Mouse (Mus musculus): ENCODE data around the gene Usp2.

The Usp2 gene

DNA sequence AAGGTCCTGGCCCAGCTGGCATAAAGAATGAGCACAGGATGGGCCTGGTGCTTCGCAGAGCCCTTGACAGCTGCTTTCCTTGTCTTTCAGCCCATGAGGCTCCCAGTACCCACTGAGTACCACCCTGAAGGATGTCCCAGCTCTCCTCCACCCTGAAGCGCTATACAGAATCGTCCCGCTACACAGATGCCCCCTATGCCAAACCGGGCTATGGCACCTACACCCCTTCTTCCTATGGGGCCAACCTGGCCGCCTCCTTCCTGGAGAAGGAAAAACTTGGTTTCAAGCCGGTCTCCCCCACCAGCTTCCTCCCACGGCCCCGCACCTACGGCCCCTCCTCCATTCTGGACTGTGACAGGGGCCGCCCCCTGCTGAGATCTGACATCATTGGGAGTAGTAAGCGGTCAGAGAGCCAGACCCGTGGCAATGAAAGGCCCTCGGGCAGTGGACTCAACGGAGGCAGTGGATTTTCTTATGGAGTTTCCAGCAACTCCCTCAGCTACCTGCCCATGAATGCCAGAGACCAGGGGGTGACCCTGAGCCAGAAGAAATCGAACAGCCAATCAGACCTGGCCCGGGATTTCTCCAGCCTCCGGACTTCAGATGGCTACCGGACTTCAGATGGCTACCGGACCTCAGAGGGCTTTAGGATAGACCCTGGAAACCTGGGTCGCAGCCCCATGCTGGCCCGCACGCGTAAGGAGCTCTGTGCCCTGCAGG, 8.6 kb downstream of the Usp2 start:
- DNase-seq (ENCODE audit: low spot score in 2 of 2) = no peak

DNA sequence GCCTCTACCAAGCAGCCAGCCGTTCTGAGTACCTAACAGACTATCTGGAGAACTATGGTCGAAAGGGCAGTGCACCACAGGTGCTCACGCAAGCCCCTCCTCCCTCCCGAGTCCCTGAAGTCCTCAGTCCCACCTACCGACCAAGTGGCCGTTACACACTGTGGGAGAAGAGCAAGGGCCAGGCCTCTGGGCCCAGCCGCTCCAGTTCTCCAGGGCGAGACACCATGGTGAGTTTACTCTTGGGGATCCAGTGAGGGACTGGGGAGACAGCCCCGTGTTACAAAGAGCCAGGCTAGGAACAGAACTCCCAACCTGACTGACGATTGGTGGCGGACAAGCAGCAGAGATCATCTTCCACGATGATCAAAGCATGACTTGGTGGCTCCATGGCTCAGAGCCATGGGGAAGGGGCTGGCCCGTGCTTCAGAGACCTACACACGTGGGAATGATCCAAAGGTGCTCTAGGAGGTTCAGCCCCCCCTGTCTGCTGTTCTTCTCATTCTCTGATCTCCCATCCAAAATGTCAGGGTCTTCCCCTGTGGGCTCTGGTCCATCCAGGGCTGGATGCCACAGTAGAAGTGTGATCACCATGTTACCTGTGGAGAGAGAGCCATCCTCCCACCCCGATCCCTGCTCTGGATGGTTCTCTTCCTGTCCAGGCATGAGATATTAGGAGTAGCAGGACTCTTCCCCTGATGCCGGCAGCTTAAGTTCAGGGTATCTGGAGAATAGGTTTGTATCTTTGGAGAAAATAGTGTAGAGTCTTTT, 9.4 kb downstream of the Usp2 start:
- no peak for DNase-seq (ENCODE audit: low spot score in 2 of 2)

DNA sequence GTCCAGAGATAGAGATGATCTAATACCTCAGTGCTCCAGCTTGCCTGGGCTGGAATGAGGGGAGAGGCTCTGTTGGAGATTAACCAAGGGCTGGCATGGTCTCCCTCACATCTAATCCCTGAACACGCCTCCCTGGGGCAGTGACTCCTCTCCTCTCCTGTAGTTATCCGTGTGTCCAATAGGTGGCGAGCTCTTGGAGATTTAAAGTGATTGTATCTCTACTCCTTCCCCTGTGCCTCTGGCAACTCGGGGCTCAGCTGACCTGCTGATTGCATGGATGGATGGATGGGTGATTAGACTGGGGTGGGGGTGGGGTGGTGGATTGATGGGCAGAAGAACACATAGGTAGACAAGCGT, 9.9 kb downstream of the Usp2 start:
- peak; percentile 37 to 59 for DNase-seq (ENCODE audit: low spot score in 2 of 2)

DNA sequence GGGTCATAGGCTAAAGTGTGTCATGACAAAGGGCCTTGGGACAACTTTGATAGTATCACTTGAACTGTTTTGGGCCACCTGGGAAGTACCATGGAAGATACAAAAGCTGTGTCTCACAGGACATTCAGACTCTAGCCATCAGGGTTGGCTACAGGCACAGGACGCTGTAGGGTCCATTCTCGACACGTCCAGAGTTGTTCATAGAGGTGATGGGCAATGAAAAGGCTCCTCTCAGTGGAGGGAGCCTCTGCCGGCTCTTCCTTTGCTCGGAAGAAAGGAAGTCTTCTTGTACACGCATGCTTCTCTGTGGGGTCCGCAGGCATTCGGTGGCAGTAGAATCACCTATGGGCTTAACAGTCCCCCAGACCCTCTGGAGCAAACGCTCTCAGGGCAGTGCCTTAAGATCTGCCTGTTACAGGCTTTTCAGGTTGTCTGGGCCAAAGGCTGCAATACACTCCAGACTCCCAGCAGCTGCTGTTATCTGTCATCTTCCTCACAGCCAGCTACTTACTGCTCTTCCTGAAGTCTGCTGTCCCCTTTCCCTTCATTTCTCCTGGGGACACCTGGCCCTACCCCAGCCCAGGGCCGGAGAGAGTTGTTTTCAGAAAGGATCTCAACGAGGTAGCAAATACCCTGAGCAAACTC, 10.6 kb downstream of the Usp2 start:
- DNase-seq (ENCODE audit: low spot score in 2 of 2) = no peak

DNA sequence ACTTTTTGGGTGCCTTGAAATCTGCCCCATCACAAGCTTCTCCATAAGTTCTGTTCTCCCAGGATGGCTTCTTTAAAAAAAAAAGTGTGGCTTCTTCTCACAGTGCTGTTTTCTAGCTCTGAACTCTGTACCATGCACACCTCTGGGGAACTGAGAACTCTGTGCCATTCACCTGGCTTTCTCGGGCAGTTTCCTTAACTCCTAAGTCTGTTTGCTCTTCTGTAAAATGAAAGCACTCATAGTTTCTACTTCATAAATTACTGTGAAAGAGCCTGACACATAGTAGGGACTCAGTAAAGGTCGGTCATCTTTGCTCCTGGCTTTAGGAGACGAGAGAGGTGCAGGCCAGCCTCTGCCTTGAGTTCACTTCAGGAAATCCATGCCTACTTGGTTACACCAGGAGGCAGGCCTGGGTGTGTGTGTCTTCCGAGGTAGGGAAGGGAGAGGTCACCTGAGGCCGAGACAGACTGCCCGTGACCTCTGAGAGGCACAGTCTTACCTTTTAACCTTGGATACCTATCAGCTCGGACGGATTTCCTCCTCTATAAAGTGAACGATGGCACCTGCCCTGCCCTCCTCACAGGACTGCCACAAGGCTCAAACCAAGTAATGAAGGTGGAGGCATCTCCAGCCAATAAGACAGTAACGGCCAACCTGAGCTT, 11.4 kb downstream of the Usp2 start:
- DNase-seq (ENCODE audit: low spot score in 2 of 2) = no peak

DNA sequence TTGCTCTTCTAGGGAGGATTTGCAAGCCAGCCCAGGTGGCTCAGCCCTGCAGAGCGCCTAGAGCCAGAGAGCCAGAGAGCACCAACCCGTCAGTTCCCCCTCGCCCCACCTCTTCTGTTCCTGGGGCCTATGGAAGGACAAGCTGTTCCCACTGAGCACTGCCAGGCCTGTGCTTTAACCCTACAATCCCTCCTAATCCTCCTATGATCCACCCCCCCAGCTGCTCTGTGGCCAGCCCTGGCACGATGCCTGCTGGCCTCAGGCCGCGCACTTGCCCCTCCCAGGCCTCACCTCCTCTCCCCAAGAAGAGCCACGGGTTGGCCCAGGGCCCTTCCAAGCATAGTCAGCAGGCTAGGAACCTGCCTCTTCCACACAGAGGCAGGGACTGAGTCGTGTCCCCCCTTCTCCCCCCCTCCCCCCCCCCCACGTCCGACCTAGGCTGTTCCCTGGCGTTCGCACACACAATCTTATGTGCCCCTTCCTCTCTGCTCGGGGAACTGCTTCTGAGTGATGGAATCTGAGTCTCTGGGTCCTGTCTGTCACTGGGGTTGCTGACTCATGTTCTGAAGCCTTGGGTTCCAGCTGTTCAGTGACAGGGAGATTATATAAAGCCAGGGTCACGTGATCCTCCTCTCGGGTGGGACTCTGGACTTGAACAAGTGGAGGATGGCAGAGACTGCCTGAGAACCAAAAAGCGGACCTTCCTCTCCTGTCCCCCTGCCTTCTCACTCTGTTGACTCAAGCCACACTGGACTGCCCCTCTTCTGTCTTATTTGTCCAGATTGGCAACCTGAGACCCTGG, 12.3 kb downstream of the Usp2 start:
- no peak for DNase-seq (ENCODE audit: low spot score in 2 of 2)

DNA sequence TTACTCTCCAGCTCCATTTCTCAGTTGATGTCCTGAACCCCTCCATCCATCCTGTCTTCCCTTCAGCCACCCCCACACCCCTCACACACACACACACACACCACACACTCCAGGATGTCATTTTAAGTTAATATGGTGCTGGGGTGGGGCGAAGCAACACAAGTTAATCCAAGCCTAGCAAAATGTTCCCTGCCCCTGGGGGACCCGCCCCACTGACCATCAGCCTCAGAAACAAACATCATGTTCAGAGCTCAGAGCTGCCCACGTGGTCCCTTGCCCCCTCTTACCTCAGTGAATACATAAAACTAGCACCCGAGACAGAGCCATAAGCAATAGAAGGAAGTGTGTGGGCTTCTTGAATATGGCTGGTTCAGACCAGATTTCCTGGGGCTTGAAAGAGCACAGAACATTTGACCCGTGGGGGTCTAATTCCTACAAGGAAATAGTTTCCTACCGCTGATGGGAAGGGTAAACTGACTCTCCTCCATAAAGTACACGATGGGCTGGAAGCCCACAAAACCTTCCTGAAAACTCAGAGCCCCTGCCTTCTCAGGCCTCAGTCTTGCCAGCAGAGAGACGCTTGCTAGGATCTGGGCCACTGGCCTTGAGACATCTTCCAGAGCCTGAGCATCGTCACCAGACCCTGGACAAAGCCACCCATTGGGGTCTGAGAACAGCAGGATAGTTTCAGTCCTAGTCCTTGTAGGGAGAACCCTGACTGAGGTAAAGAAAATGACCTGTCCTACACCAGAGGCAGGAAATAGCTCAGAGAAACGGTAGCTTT, 13.4 kb downstream of the Usp2 start:
- DNase-seq (ENCODE audit: low spot score in 2 of 2) = no peak

DNA sequence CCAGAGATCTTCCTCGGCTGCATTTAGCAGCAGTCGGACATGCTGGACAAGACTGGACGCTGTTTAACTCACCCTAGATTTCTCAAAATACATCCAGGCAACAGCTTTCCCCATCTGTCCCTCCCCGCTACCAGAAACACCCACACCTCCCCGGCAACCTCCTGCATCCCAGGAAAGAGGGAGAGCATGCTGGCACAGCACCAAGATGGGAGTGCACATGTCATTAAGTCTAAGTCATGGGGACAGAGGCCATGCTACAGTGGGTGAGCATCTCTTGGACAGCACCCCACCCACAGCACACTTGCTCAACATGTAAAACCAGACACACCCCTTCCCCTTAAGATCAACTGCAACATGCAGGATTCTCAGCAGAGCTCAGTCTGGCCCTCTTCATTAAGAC, 14.1 kb downstream of the Usp2 start:
- DNase-seq (ENCODE audit: low spot score in 2 of 2) = no peak

DNA sequence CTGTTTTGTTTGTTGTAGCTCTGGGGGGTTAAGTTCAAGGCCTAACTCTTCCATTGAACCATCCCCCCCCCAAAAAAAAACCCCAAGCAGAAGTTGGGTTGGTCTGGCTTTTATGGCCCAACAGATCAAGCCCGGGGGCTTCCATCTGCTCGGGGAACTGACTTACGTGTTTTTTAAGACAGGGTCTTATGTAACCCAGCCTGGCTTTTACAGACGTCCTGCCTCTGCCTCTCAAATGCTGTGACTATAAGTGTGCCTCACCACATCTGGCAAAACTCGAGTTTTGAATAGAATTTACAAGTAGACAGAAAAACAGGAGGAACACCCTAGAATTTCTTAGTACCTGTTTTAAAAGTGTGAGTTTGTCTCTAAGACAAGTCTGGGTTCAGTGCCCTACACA, 14.8 kb downstream of the Usp2 start:
- DNase-seq (ENCODE audit: low spot score in 2 of 2) = no peak

DNA sequence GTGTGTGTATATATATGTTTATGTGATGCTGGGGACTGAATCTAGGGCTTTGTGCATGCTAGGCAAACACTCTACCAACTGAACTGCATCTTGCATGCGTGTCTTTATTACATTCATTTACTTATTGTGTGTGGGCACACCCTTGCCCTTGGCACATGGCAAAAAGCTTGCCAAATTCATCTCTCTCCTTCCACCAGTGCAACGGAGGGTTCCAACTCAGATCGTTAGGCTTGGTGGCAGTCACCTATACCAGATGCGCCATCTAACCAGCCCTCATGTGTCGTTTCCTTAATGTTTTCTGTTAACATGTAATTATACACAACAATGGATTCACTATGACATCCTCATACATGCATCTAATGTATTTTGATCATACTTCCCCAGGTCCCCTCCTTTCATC, 15.4 kb downstream of the Usp2 start:
- DNase-seq (ENCODE audit: low spot score in 2 of 2) = no peak

DNA sequence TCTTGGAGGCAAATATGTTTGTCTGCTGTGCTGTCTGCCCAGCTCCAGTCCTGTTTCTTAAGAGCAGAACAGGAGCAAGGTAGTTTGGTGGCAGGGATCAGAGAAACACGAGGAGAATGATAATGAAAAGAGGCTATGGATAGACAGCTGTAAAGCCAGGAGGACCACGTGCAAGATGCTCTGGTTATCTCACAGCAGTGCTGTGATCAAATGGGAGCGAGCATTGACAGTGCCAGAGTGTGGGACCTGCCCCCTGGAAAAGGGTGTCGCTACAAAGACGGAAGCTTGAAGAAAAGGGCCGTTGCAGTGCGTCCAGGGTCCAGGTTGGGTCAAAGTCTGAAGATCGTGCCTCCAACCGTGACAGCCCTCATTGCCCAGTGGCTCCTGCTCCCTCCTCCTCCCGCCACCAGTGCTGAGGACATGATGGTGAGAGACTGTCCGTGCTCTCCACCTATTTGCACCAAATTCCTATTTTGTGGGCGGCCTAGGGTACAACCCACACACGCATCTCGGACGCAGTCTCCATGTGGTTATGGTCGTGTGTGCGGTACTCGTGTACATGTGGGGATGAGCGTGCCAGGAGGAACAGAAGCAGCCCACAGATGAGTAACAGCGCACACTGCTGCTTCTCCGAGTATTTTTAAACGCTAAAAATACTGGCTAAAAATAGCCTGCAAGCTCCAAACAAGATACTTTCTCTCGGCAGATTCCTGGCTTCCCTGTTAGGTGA, 16.7 kb downstream of the Usp2 start:
- no peak for DNase-seq (ENCODE audit: low spot score in 2 of 2)

DNA sequence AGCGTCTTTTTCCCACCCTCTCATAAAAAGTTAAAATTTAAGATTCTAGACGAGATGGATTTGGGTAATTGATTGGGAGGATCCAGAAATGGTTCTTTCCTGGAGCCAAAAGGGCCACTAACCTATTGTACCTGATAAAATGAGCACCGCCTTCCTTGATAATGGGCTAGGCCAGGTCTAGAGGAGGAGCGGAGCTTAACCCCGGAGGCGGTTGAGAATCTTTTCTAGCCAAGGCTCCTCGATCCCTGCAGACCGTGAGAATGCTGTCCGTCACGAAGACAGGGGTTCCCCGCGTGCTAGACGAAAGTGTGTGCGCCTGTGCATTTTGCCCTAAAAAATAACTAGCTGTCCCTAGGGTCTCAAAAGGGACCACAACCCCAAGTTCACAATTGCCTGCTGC, 17.4 kb downstream of the Usp2 start:
- DNase-seq (ENCODE audit: low spot score in 2 of 2) = no peak

DNA sequence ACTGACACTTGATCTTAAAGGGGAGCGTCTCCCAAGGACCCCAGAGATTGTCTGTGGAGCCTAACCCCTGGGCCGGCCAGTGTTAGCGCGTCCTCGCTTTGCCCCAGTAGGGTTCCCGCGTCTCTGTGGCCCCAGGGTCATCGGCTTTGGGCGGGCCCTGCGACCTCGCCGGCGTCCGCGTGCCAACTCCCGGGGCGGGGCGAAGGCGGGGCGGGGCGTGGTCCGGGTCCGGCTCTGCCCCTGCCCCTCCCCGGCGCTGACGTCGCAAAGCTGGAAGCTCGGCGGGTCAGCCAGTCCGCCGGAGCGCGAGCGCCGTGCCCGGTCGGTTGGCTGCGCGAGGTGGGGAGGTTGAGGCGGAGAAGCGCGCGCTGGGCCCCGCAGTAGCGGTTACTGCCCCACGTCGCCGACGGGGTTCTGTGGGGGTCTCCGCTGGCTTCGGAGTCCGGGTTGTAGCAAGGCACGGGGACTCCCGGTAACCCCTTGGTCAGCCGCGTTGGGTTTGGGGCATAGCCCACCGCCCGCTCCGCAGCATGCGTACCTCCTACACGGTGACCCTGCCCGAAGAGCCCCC, 17.9 kb downstream of the Usp2 start:
- peak; percentile 42 to 63 for DNase-seq (ENCODE audit: low spot score in 2 of 2)

DNA sequence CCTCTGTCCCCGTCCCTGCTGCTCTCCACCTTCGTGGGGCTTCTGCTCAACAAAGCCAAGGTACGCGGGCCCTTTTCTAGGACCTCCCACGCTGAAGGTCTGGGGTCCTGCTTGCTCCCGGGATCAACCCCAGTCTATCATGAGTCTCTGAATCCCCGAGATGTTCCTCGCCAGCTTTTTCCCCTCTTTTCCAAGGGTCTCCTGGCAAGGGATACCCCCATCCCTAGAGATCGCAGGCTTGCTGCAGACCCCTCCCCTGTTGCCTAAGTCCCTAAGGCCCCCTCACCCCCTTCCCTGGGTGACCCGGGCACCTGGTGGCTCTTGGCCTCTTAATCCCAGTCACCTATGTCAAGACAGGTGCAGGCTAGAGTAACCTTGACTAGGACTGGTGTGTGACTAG, 18.5 kb downstream of the Usp2 start:
- no peak for DNase-seq (ENCODE audit: low spot score in 2 of 2)

DNA sequence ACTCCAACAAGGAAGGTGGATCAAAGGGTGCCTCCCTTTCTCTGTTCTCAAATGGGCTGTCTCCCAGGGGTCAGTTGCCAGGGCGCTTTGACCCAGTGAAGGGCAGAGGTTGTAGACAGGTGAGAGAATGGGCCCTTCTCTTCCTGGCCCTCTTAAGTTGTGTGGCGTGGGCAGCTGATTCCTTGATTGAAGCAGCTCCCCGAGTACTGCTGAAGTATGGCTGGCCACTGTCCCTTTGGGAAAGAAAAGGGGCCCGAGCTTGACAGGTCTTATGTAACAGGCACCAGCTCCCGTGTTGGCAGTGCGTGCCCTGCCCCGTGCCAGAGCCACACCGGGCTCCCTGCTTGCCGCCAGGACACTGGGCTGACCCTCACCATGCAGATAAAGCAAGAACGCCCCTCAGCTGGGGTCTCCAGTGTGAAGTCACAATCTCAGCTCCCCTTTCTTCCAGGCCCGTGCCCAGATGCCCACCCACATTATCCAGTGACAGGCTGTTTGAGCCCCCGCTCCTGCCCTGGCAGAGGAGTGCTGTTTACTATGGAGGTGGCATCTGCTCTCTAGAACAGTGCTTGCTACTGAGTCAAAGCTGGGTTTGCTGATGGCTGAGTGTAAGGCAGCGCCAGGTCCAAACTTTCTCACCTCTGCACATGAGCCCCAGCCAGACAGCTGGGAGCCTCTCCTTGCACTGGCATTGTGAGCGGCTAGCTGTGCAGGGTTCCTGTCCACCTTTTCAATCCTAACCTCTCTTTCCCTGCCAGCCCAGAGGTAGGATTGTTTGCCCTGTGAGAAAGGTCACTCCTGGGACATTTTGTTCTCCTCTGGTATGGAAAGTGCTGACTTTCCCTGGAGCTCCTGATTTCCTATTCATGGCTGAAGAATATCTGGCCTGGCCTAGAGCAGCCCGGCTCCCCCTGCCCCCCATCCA, 19.2 kb downstream of the Usp2 start:
- no peak for DNase-seq (ENCODE audit: low spot score in 2 of 2)

DNA sequence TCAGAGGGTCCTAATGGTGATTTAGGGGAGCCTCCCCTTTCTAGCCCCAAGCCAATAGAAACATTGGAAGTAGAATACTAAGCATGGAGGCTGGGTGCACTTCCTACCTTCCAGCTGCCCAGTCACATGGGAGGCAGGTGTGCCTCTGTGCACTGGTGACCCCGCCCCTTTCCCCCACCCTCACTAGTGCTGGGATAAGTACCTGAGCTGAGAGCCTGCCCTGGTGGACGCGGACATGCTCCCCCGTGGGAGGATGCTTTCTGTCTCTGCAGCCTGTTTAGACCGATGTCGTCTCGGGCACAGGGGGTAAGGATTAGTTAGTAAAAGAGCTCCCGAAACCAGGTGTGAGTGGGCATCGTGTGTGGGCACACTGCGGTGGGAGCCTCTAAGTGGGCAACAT, 20.1 kb downstream of the Usp2 start:
- no peak for DNase-seq (ENCODE audit: low spot score in 2 of 2)

DNA sequence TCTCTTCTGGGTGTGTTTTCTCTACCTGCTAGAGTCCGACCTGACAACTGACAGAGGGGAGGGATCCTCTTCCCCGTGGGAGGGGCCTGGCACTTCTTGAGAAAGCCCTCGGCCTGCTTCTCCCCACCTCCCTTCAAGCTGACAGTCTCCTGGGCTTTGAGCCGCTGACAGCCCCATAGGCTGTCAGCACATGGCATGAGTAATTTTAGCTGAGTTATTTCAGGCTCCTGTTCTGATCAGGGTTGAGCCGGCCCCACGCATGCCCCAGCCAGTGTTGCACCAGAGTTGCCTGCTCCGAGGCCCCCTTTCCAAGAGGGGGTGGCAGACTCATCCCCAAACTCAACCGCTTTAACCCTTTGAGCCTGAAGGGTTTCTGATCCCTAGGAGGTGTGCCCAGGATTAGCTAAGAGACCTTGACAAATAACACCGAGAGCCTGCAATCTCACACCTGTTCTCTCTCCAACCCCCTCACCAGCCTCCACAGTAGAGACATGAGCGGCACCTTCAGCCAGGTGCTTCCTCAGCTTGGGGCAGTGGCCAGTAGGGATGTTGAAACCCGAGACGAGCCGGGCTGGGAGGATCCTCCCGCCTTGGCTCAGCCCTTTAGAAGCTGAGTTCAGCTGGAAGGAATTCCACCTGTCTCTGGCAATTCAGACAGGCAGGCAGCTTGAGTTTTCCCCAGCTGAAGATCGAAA, 21.1 kb downstream of the Usp2 start:
- DNase-seq (ENCODE audit: low spot score in 2 of 2) = no peak
